Mouse (Mus musculus): ENCODE measurements around the gene Usp16.
"Not testable (repeated sequence)": the region's sequence is repeated elsewhere in the genome, so short reads cannot be mapped to it uniquely, and the experiment has no call there.

The Usp16 gene

GRCm38 (mm10) chr16:87488605-87489004, 34.1 kb downstream of the Usp16 start:
- DNase-seq = no peak

GRCm38 (mm10) chr16:87492191-87492792, 37.8 kb downstream of the Usp16 start:
- not testable (repeated sequence) for DNase-seq

- no peak for DNase-seq
Observed at GRCm38 (mm10) chr16:87494955-87495655, 40.6 kb downstream of the Usp16 start.

- peak; percentile 97 for DNase-seq
Observed at GRCm38 (mm10) chr16:87495716-87496447, 41.4 kb downstream of the Usp16 start, which contains the start of gene Cct8. TSS of gene Cct8 (minus strand) at chr16:87495873.

- no peak for DNase-seq
Observed at GRCm38 (mm10) chr16:87496728-87497127, 42.2 kb downstream of the Usp16 start.

- no peak for DNase-seq
Observed at GRCm38 (mm10) chr16:87497171-87497570, 42.7 kb downstream of the Usp16 start.

GRCm38 (mm10) chr16:87499556-87499955, 45.1 kb downstream of the Usp16 start:
- DNase-seq = no peak

- DNase-seq = no peak
Observed at GRCm38 (mm10) chr16:87501304-87502078, 47.0 kb downstream of the Usp16 start.

GRCm38 (mm10) chr16:87511706-87512105, 57.2 kb downstream of the Usp16 start:
- DNase-seq = no peak

- no peak for DNase-seq
Observed at GRCm38 (mm10) chr16:87512331-87512730, 57.8 kb downstream of the Usp16 start.

- DNase-seq = no peak
Observed at GRCm38 (mm10) chr16:87524228-87524627, 69.7 kb downstream of the Usp16 start.

- no peak for DNase-seq
Observed at GRCm38 (mm10) chr16:87527553-87528249, 73.2 kb downstream of the Usp16 start.

- DNase-seq = no peak
Observed at GRCm38 (mm10) chr16:87528755-87529154, 74.3 kb downstream of the Usp16 start.
